Mouse (Mus musculus) brown adipose tissue, adult 24 weeks (tissue): ENCODE data around the gene Peli2. TPM values are rescaled to one million over a fixed set of nuclear protein-coding genes. Genes with fewer than 3 reads are reported as not detected.

Experiments used
- H3K27ac ChIP-seq: fragments of 200-500 bp; replicated peaks from 2 replicates; pipeline ENCODE4 v1.5.1; 2012; ENCODE audit warnings: low read depth, mild to moderate bottlenecking, low read length
- H3K4me1 ChIP-seq: fragments of 200-500 bp; 2 replicates; pipeline ENCODE4 v1.6.1; 2012; ENCODE audit warnings: low read length, mixed read lengths; ENCODE audit not compliant: control insufficient read depth, insufficient read depth, insufficient read length
- H3K4me3 ChIP-seq: fragments of 200-500 bp; 2 replicates; pipeline ENCODE4 v1.5.1; 2012; ENCODE audit warnings: low read depth, mild to moderate bottlenecking, low read length, moderate library complexity; ENCODE audit not compliant: insufficient read depth
- polyA plus RNA-seq: library from polyadenylated mRNA; stranded (reverse); fragments of >200 nt; gene quantifications from 2 replicates; pipeline ENCODE4 v1.2.4, GENCODE M21; 2012; ENCODE audit not compliant: missing spikeins, insufficient read depth, insufficient read length

The Peli2 gene
- polyA plus RNA-seq, 1 experiment = 23.7 TPM

DNA sequence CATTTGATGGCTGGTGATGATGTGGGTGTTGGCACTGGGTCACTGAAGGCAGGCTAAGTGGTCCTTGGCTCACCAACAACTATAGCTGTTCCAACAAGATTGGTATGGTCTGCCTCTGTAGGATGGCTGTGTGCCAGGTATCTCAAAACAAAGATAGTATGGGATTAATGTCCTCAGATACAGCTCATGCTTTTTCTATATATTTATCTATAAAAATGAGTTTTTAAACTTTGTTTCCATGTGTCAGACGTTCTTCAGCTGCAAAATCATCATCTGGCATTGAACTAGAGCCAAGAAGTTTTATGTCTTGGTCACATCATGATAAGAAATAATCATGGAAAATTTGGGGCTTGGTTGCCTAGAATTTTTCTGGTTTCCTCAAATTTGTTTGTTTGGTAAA, 157.7 kb downstream of the Peli2 start:
- Histone ChIP-seq H3K4me3 (no peak overlapping the region), H3K4me1 (no peaks in the 10 kb centered on the region), H3K27ac (no peak overlapping the region)

DNA sequence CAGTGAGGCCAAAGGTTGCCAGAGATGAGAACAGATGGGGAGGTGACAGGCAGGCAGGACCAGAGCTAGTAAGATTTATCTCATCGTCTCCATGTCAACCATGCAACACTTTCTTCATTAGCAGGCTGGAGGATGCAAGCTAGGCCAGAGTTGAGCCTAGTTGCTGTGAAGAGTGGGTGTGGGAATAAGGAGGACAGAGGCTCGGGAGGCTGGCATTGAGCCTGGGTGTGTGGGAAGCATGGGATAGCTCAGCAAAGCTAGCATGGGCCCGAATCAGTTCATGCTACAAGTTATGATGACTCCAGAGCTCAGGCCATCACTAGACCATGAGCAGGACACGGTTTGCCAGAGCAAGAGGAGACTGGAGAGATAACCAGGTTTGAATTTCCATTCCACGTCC, 166.3 kb downstream of the Peli2 start:
- Histone ChIP-seq H3K4me1 (peaks cover 4% of the 10 kb centered on the region; the same call in 1 of the 2 replicates), H3K27ac (no peak overlapping the region), H3K4me3 (no peak overlapping the region)

DNA sequence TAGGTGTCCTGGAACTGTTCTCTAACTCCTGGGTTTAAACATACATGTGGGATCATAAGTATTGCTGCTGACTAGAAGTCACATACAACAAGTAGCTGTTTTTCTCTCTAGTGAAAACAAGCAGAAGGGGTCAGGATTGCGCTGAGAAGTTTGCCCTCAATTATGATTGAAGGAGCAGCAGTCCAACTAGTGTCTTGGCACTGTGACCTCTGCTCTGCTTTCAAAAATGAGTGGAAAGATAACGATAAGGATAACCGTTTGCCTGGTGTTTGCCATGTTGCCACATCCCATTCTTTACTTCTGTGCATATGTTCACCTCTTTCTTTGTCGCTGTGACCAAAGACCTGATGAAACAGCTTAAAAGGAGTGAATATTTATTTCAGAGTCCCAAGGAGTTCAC, 167.0 kb downstream of the Peli2 start:
- Histone ChIP-seq H3K27ac (no peak overlapping the region), H3K4me1 (peaks cover 4% of the 10 kb centered on the region; the same call in 1 of the 2 replicates), H3K4me3 (no peak overlapping the region)

DNA sequence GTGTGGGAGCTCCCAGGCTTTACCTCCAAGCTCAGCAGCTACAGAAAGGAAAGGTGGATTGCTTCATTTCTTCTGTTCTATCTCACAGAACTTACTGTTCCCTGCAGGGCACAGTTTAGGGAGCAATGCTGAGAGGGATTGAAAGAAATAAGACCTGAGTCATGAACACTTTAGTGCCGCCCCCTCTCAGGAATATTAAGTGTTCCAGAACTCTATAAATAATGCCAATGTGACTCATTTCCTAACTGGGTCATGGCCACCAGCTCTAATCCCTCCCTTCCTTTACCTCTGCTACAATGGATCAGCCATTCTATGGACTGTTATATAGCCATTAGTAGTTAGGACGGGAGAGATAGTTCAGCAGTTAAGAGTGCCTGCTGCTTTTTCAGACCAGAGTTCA, 168.0 kb downstream of the Peli2 start:
- peaks cover 4% of the 10 kb centered on the region; the same call in 1 of the 2 replicates for H3K4me1 ChIP-seq
- H3K27ac ChIP-seq = no peak overlapping the region
- no peak overlapping the region for H3K4me3 ChIP-seq

DNA sequence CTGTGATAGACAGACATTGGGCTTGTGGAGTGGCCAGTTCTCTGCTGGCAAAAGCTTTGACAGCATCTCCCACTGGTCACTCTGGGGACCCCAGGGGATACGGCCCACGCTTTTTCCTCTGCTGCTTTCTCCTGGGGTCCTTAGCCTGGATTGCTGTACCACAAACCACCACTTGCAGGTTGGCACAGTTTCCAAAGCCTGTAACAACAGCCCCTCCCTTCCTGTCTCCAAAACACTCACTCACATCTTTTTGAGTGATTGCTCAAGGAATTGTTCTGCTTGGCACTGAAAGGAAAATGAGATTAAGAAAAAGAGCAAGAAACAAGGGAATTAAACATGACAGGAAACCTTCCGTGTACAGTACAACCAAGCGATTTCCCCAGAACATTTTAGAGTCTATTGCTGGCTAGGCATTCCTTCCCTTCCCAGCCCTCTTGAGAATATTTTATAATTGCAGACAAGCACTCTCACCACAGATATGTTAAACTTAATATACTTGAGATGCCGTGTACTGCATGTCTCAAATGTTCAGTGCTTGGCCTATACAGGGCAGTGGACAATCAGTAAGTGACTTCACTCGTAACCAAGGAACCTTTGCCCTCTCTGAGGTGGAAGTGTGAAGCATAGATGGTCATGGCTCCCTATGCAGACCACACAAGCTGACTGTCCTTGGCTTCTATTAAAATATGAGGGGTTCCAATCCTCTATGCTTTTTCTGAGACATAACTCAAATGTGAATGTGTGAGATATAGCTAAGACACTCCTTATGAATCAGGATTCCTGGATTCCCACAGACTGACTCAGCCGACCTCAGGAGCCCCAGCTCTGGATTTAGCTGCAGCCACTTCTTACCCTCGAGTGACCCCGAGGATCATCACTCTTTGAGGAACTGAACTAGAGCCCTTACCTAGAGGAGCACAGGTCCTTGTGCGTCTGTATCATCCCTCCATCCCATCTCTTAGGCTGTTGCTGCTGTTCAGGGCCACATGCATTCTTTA, 169.3 kb downstream of the Peli2 start:
- no peak overlapping the region for H3K4me3 ChIP-seq
- no peak overlapping the region for H3K27ac ChIP-seq
- peaks cover 4% of the 10 kb centered on the region; the same call in 1 of the 2 replicates for H3K4me1 ChIP-seq

DNA sequence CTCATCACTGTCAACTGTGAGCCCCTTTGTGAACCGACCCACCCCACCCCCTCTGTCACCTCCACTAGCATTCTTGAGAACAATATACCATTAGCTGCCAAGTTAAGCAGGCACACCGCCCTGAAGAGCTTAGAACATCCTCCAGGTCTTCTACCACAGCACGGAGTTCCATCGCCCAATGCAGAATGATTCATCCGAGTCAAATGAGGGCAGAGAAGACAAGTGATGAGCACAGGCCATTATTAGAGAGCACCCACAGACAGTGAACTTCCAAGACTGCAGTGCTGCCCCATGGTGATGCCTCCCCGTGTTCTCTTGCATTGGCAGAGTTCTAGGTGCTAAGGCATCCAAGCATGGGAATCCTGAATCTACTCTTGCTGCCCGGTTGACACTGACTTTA, 172.9 kb downstream of the Peli2 start:
- peaks cover 7% of the 10 kb centered on the region; the same call in 1 of the 2 replicates for H3K4me1 ChIP-seq
- H3K27ac ChIP-seq = no peak overlapping the region
- H3K4me3 ChIP-seq = no peak overlapping the region

DNA sequence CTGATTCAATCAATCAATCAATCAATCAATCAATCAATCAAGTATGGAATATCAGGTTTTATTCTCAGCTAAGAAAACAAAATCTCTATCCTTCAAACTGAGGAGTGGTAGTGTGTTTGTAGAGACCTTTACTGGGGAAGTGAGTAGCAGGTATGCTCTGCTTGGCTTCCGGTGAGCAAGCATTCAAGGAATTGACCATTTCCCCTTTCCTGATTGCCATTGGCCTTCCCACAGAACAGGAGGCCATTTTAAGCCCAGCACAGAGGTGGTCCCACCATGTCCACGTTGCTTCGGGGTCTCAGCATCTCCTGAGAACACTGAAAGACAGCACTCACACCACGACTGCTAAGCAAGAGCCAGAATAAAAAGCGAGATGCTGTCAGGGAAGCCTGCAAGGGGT, 174.8 kb downstream of the Peli2 start:
- H3K27ac ChIP-seq = no peak overlapping the region
- H3K4me1 ChIP-seq = 0 out of 2 replicates have a peak, but pooled peaks cover 3% of the 10 kb centered on the region
- H3K4me3 ChIP-seq = no peak overlapping the region

DNA sequence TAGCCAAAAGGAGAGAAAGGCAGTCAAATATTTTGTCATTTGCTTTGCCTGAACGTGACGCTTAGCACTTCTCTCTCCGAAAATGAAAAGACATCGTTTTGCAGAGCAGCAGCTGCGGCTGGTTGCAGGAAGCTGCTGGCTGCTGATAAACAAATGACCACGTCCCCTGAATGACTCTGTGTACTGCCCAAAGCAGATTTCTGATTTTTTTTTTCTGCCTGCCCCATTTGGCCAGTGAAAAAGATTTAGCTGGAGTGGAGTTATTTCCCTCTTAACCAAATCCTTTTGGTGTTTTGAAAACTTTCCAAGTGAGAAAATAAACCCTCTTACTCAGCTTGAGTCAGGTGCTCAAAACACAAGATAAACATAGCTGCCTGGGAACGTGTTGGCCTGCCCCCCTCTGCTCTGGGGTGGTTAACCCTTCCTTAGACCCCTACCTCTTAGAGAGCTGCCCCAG, 175.2 kb downstream of the Peli2 start:
- Histone ChIP-seq H3K27ac (no peak overlapping the region), H3K4me1 (0 out of 2 replicates have a peak, but pooled peaks cover 3% of the 10 kb centered on the region), H3K4me3 (no peak overlapping the region)

DNA sequence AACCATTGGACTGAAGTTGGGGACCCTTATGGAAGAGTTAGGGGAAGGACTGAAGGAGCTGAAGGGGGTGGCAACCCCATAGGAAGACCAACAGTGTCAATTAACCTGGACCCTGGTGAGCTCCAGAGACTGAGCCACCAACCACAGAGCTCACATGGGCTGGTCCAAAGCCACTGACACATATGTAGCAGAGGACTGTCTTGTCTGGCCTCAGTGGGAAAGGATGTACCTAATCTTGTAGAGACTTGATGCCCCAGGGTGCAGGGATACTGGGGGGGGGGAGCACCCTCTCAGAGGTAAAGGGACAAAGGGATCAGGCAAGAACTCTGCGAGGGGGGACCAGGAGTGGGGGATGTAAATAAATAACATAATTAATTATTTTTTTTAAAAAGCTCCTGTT, 176.2 kb downstream of the Peli2 start:
- Histone ChIP-seq H3K4me1 (0 out of 2 replicates have a peak, but pooled peaks cover 3% of the 10 kb centered on the region), H3K27ac (no peak overlapping the region), H3K4me3 (no peak overlapping the region)

DNA sequence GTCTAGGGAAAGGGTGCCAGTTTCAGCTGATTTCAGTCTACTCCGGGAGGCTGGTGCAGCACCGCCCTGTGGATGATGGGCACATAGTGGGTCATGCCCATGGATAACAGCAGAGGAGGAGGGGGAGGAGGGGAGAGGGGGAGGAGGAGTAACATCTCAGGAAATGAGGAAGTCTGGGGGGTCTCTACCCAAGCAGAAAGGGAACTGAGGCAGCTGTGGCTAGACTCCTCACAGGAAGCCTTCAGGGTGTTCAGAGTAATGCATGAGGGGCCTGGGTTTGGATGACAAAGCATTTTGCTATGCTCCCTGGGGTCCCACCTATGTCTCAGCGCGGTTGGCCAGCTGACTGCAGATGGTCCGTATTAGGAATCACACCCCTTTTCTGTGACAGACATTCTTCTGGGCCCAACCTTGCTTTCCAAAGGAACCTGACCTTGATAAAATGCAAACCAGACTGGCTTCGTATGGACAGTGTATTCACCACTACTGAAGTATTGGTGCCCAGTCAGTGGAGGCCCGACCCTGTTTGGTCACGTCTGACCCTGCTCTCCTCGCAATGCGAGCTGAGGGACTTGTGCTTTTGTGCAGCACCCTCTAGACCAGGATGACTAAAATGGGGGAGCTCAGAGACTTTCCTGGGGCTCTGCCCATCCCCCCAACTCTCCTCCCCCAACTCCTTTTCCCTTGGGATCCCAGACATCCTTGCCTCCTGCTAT, 182.0 kb downstream of the Peli2 start:
- Histone ChIP-seq H3K4me1 (no peaks in the 10 kb centered on the region; the same call in 1 of the 2 replicates), H3K27ac (no peak overlapping the region), H3K4me3 (no peak overlapping the region)

DNA sequence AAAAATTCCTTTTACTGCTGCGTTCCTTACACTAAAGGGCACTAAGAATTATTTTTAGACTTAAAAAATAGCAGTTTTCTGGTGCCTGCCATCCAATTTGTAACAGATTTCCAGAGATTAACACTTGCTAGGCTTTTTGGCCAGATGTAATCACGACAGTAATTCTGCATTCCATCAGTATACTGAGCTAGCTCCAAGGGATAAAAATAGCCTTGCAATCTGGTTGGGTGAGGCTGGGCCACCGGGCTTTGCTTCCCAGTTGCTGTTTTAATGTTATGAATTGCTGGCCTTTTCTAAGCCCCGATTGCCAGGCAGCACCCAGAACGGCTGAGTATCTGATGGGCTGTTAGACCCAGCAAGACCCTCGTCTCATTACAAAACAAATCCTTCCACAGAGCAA, 182.6 kb downstream of the Peli2 start:
- no peaks in the 10 kb centered on the region; the same call in 1 of the 2 replicates for H3K4me1 ChIP-seq
- no peak overlapping the region for H3K4me3 ChIP-seq
- H3K27ac ChIP-seq = no peak overlapping the region

DNA sequence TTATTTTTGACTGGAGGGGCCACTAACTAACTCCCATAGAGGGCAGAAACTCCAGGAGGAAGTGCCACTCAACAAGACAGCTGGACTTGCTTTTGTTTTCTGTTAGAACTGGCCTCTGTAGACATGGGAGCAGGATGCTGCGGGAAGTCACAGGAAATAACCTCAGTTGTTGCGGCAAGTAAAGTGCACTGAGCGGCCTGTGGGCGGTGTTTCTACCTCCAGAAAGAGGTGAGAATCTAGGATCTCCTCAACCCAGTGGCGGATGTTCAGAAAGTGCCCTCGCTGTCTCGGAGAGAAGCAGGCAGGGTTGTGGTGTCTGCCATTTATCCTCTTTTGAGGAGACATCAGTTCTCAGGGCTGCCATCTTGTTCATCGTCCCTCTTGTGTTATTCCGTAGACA, 183.2 kb downstream of the Peli2 start:
- Histone ChIP-seq H3K4me1 (no peaks in the 10 kb centered on the region; the same call in 1 of the 2 replicates), H3K27ac (no peak overlapping the region), H3K4me3 (no peak overlapping the region)

DNA sequence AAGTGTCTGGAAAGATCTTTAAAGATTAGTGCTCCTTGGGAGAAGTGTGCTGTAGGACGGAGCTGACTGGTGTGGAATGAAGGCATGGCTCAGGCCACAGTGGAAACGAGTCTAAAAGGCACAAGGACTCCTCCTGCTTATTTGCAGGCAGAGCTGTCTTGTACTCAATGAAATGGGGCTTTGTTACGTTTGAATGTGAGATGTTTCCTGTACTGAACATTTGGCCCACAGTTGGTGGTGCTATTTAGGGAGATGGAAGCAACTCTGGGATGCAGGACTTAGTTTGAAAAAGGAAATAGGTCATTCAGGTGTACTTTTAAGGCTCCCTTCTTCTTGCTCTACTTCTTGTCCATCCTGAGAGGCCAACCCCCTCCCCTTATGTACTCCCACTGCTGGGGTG, 192.6 kb downstream of the Peli2 start:
- no peaks in the 10 kb centered on the region for H3K4me1 ChIP-seq
- no peak overlapping the region for H3K27ac ChIP-seq
- no peak overlapping the region for H3K4me3 ChIP-seq

DNA sequence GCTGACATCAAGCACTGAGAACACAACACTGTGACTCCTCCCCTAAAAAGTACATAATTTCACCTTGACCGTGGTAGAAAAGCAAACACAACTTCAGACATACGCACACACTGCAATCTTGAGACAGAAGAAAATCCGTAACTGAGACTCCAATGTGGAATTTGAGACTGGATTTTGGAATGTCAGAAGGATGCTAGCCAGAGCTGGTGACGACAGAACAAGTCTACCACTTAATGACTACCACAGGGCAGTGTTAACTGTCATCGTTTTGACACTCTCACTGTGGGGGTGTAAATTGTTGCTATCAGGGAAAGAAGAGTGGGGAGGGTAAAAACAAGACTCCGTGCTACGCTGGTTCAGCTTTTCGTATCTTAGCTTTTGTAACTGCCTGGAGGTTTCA, 195.8 kb downstream of the Peli2 start:
- no peaks in the 10 kb centered on the region for H3K4me1 ChIP-seq
- no peak overlapping the region for H3K4me3 ChIP-seq
- H3K27ac ChIP-seq = no peak overlapping the region

DNA sequence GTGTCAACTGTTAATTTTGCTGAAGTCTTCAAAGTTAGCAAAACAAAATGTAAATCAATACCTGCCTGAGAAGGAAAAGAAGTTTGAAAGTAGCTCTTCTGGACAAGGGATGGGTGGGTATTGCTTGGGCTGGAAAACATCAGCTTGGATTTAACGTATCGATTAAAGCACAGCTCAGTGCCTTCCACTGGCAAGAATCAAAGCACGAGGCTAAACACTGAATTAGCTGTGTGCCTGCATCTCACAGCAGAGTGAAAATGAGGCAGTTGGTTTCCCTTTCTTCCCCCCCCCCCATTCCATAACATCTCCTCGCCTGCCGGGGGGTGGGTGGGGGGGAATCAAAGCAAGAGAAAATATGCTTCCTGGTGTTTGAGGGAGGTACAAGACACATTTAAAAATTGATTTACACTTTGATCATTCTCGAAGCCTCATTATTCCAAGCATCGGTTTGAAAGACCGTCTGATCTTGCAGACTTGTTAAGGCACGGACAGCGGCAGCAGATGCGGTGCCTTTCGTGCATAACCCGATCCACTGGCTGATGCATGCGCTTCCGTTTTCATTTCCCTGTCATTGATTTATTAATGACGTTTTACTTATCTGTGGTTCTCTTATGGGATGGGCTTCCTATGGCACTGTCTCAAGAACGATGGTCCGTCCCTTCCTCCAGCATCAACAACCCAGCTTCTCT, 203.3 kb downstream of the Peli2 start:
- Histone ChIP-seq H3K27ac (no peak overlapping the region), H3K4me1 (no peaks in the 10 kb centered on the region), H3K4me3 (no peak overlapping the region)
